Mouse (Mus musculus) stomach, postnatal 0 days (tissue): ENCODE measurements around the gene Spats2l. TPM values are rescaled to one million over a fixed set of nuclear protein-coding genes. Genes with fewer than 3 reads are reported as not detected.

ENCODE experiments used
- ATAC-seq: fragments of 200-750 bp; cut with Nextera tagmentation; 2 replicates; pipeline ENCODE4 v1.8.0; 2017; ENCODE audit not compliant: low FRiP score, low TSS enrichment
- DNase-seq: peaks from one replicate; pipeline ENCODE4 v3.0.0-alpha.2; 2016; ENCODE audit warnings: low spot score
- H3K27ac ChIP-seq: fragments of 300-500 bp; sonication (generic); replicated peaks from 2 replicates; pipeline ENCODE4 v1.5.1; 2014; ENCODE audit warnings: mild to moderate bottlenecking, control low read depth
- H3K27me3 ChIP-seq: fragments of 300-500 bp; sonication (generic); 2 replicates; pipeline ENCODE4 v1.6.1; 2014; ENCODE audit warnings: low read length; ENCODE audit not compliant: control insufficient read depth, insufficient read depth
- H3K36me3 ChIP-seq: fragments of 300-500 bp; sonication (generic); 2 replicates; pipeline ENCODE4 v1.6.1; 2014; ENCODE audit warnings: low read length, mixed read lengths; ENCODE audit not compliant: control insufficient read depth, insufficient read depth
- H3K4me1 ChIP-seq: fragments of 300-500 bp; sonication (generic); replicated peaks from 2 replicates; pipeline ENCODE4 v1.6.1; 2014; ENCODE audit warnings: antibody characterized with exemption; ENCODE audit not compliant: control insufficient read depth, insufficient read depth
- H3K4me2 ChIP-seq: fragments of 300-500 bp; sonication (generic); replicated peaks from 2 replicates; pipeline ENCODE4 v1.6.1; 2014; ENCODE audit warnings: low read depth, mild to moderate bottlenecking, control low read depth, moderate library complexity
- H3K4me3 ChIP-seq: fragments of 300-500 bp; sonication (generic); 2 replicates; pipeline ENCODE4 v1.5.1; 2014; ENCODE audit warnings: low read depth, low read length, control low read depth
- H3K9ac ChIP-seq: fragments of 300-500 bp; sonication (generic); 2 replicates; pipeline ENCODE4 v1.6.1; 2014; ENCODE audit warnings: mild to moderate bottlenecking, low read length, control low read depth, mixed read lengths
- H3K9me3 ChIP-seq: fragments of 300-500 bp; sonication (generic); 2 replicates; pipeline ENCODE4 v1.6.1; 2016; ENCODE audit warnings: low read length; ENCODE audit not compliant: control insufficient read depth
- CTCF ChIP-seq: IDR thresholded peaks from 2 replicates; pipeline ENCODE4 v1.5.1; 2016; ENCODE audit warnings: antibody characterized with exemption, low read depth, mild to moderate bottlenecking, moderate library complexity
- EP300 ChIP-seq: optimal IDR thresholded peaks from 2 replicates; pipeline ENCODE3; 2016; ENCODE audit warnings: antibody characterized with exemption
- WGBS: fragments of 180-500 bp; shearing (Covaris S2); extraction: QIAGEN DNeasy Blood & Tissue Kit; methylation state at CpG from one replicate; pipeline ENCODE4 v1.1.7; 2014; 5-methylcytosine and 5-hydroxymethylcytosine counted together
- polyA plus RNA-seq: library from polyadenylated mRNA; unstranded; fragments of >200 nt; fragmentation: Nextera tagmentation; extraction: Ambion mirVana; gene quantifications from 2 replicates; pipeline ENCODE4 v1.2.1, GENCODE M21; 2015

The Spats2l gene
- polyA plus RNA-seq, 1 experiment from 2014 or later = 73.8 TPM

DNA sequence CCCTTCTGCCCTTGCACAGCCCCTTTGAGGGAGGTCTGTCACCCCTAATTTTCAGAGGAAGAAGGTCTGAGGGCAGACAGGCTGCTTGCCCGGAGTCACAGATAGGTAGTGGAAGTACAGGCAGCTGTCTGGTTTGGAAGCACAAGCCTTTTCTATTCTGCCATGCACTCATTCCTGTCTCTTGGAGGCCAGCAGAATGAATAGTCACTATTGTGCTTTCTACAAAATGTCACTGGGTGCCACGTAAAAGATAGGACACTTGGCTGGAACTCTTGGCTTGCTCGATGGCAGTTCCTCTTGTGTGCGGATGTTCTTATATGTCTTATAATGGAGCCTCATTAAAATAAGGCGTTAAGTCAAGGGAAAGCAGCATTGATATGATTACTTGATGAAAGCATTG is 15.9 kb downstream of the Spats2l start:
- no peaks in the 10 kb centered on the region for H3K36me3 ChIP-seq
- H3K4me3 ChIP-seq = no peak overlapping the region
- H3K27ac ChIP-seq = no peak overlapping the region
- DNase-seq = no peak
- TF ChIP-seq EP300 = no peak
- no peak for TF ChIP-seq CTCF
- H3K4me1 ChIP-seq = no peaks in the 10 kb centered on the region
- no peak for ATAC-seq
- no peak overlapping the region for H3K4me2 ChIP-seq
- 90% methylated on average over 5 of the region's 5 CpGs for WGBS
- no peaks in the 10 kb centered on the region for H3K9me3 ChIP-seq
- H3K27me3 ChIP-seq = no peaks in the 10 kb centered on the region
- H3K9ac ChIP-seq = no peak overlapping the region

DNA sequence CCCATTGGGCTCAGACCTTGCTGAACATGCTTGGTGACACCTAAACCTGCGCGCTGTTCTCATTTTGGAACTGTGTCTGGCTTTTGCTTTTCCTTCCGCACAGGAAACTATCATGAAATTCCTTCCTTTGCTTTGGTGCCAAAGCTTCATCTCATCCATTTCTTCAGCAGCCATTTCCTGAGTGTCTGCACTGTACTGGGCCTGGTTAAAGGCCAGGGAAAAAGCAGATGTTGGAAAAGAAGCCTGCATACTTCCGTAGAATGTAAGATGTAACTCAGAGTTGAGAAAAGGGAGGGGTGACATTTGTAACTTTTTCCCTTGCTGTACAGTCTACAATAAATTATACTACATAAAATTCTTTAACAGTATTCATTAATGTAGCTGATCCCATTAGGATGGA is 18.2 kb downstream of the Spats2l start:
- H3K4me1 ChIP-seq = no peaks in the 10 kb centered on the region
- no peaks in the 10 kb centered on the region for H3K27me3 ChIP-seq
- H3K4me2 ChIP-seq = no peak overlapping the region
- H3K27ac ChIP-seq = no peak overlapping the region
- no peaks in the 10 kb centered on the region for H3K9me3 ChIP-seq
- H3K9ac ChIP-seq = no peak overlapping the region
- H3K4me3 ChIP-seq = no peak overlapping the region
- no peak; the same call in 1 of the 2 replicates for ATAC-seq
- no peak for TF ChIP-seq EP300
- no peak for TF ChIP-seq CTCF
- 58% methylated on average over 4 of the region's 4 CpGs for WGBS
- no peaks in the 10 kb centered on the region for H3K36me3 ChIP-seq
- DNase-seq = no peak

DNA sequence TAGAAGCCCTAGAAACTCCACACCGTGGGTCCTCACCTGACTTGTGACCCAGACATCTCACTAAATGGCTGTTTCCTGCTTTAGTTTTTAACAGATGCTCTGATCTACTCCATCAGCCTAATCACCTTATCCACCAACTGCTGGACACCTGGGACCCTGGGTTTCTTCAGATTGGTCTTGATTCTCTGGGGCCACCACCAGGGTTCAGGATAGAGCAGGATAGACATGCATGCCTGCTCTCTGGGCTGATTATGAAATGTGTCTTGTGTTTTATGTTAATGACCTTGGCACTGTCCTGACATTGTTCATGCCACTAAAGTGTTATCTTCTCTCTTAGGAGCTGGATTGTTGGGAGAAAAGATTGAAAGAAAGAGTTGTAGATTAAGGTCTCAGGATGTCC is 21.9 kb downstream of the Spats2l start:
- H3K4me3 ChIP-seq = no peak overlapping the region
- 67% methylated on average over 1 of the region's 1 CpGs for WGBS
- no peak for ATAC-seq
- H3K9me3 ChIP-seq = no peaks in the 10 kb centered on the region
- DNase-seq = no peak
- H3K27ac ChIP-seq = no peak overlapping the region
- H3K27me3 ChIP-seq = no peaks in the 10 kb centered on the region
- H3K9ac ChIP-seq = no peak overlapping the region
- H3K4me2 ChIP-seq = no peak overlapping the region
- H3K36me3 ChIP-seq = no peaks in the 10 kb centered on the region
- TF ChIP-seq CTCF = peak; percentile 45
- TF ChIP-seq EP300 = no peak
- no peaks in the 10 kb centered on the region for H3K4me1 ChIP-seq

DNA sequence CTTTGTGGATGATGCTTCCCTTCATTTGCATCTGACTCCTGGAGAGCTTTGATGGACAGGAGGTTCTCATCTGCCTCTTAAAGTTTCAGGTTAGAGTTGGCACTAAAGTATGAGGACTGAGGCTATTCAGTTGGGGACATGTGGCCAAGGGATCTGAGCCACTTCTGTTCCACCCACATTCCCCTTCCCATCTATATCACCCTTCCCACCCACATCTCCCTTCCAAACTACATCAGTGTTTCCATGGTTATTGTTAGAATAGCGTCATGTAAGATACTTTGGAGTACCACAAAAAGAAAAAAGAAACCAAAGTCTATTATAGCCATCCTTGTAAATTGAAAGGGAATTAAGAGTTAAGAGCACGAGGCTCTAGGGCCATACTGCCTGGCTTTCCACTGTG is 25.4 kb downstream of the Spats2l start:
- DNase-seq = no peak

DNA sequence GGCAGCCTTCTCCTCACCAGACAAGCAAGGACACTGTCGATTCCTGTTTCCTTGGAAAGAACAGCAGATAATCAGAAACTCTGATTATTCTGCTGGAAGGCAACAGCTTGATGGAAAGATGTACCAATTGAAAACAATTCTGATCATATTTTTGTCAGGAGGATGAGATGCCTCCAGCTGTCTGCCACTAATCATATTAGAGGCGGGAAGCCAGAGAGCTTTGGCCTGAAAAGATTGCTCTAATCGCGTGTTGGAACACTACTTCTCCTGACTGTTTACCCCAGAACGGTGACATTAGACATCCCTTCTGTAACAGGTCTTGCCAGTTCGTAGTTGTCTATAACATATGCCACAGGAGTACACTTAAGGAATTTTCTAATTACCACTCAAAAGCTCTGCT is 26.9 kb downstream of the Spats2l start:
- WGBS = 53% methylated on average over 6 of the region's 6 CpGs
- Histone ChIP-seq H3K27me3 (no peaks in the 10 kb centered on the region), H3K4me1 (no peaks in the 10 kb centered on the region), H3K27ac (no peak overlapping the region), H3K9ac (no peak overlapping the region), H3K36me3 (no peaks in the 10 kb centered on the region), H3K9me3 (no peaks in the 10 kb centered on the region), H3K4me2 (no peak overlapping the region), H3K4me3 (no peak overlapping the region)
- ATAC-seq (no peak), DNase-seq (no peak)
- TF ChIP-seq CTCF (no peak), EP300 (no peak)

More for the DNA sequence above, 25.4 kb downstream of the Spats2l start:
- 93% methylated on average over 2 of the region's 2 CpGs for WGBS
- TF ChIP-seq CTCF = no peak
- no peak for TF ChIP-seq EP300
- H3K4me2 ChIP-seq = no peak overlapping the region
- H3K4me1 ChIP-seq = no peaks in the 10 kb centered on the region
- no peak overlapping the region for H3K4me3 ChIP-seq
- no peaks in the 10 kb centered on the region for H3K36me3 ChIP-seq
- no peak overlapping the region for H3K27ac ChIP-seq
- no peak overlapping the region for H3K9ac ChIP-seq
- no peaks in the 10 kb centered on the region for H3K27me3 ChIP-seq
- no peak for ATAC-seq
- H3K9me3 ChIP-seq = no peaks in the 10 kb centered on the region

- TF ChIP-seq CTCF (no peak), EP300 (no peak)
- H3K9ac ChIP-seq = no peak overlapping the region
- H3K4me1 ChIP-seq = no peaks in the 10 kb centered on the region
- no peak overlapping the region for H3K27ac ChIP-seq
- ATAC-seq = no peak
- no peaks in the 10 kb centered on the region for H3K9me3 ChIP-seq
- no peaks in the 10 kb centered on the region for H3K27me3 ChIP-seq
- H3K4me3 ChIP-seq = no peak overlapping the region
- H3K4me2 ChIP-seq = no peak overlapping the region
- WGBS = 97% methylated on average over 3 of the region's 3 CpGs
- DNase-seq = no peak
- no peaks in the 10 kb centered on the region for H3K36me3 ChIP-seq
Observed at GRCm38 (mm10) chr1:57806126-57806525, 32.2 kb downstream of the Spats2l start.
